Mouse (Mus musculus): ENCODE measurements around the gene Cd300a.

Cd300a gene

GRCm38 (mm10) chr11:114889991-114890518 lies at the start of gene Cd300a:
TSS of gene Cd300a (plus strand) at chr11:114890041.
- DNase-seq: no peak

- no peak for DNase-seq
Observed at GRCm38 (mm10) chr11:114843818-114844463, 45.9 kb upstream of the Cd300a start.

DNA sequence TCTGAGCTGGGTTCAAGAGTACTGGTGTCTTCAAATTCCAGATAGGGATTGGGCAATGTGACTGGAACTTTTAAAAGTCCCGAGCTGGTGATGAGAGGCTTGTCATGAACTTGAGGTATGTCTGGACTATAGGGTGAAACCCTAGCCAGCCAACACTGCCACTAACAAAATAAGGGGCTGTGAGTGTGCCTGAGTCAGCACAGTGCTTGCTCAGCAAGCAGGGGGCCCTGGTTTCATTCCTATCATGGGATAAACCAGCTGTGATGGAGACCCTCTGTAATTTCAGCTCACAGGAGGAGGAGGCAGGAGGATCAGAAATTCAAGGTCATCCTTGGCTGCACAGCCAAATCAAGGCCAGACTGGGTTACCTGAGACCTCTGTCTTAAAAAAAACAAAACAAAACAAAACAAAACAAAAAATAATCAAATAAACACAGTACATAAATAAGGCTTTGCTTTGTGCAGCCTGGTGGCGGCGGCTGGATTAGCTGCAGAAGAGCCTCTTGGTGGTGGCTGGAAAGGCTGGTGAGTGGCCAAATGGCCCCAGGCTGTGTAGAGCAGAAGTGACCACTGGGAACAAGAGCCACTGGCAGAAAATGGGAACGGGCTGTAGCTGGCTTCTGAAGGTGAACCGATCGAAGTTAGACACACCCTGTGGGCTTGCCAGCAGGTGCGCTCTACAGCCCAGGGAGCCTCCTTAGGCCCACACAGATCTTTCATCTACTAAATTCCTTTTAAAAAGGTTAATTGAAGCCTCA lies 45.2 kb upstream of the Cd300a start:
- no peak for DNase-seq

- DNase-seq: no peak
Observed at GRCm38 (mm10) chr11:114846336-114846735, 43.5 kb upstream of the Cd300a start.

DNA sequence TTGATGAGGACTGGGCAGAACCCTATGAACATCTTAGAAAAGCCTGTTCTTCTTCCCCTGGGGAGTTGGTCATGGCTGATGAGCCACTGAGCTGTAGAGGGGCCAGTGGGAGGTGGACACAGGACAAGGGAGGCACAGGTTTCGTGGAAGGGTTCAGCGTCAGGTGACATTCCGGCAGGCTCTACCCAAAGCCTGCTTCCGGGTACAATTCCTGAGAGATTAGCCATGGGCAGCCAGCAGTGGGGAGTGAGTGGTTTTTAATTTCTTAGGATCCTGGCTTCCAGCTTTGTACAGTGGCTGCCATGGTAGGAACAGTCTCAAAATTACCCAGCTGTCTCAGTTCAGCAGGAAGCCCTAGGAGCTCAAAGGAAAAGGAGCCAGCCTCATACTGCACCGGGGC lies 42.8 kb upstream of the Cd300a start:
- no peak for DNase-seq

DNA sequence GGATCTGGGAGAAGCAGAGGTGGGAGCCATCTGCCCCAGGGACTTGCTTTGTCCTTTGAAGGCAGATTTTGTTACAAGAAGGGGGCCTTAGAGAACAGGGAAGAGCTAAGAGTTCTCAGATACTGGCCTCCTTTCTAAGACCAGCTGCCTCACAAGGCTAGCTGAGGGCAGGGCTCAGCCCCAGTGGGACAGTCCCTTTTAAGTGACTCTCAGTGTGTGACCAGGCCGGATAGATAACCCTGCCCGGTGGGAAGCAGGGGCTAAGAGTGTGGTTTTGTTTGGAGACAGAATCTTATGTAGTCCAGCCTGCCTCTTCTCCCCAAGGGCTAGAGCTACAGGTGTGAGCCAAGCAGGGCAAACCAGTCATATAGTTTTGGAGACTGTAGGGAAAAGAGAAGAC lies 40.3 kb upstream of the Cd300a start:
- peak; percentile 47 for DNase-seq

GRCm38 (mm10) chr11:114850066-114850451 lies 39.8 kb upstream of the Cd300a start:
- DNase-seq: peak; percentile 56

DNA sequence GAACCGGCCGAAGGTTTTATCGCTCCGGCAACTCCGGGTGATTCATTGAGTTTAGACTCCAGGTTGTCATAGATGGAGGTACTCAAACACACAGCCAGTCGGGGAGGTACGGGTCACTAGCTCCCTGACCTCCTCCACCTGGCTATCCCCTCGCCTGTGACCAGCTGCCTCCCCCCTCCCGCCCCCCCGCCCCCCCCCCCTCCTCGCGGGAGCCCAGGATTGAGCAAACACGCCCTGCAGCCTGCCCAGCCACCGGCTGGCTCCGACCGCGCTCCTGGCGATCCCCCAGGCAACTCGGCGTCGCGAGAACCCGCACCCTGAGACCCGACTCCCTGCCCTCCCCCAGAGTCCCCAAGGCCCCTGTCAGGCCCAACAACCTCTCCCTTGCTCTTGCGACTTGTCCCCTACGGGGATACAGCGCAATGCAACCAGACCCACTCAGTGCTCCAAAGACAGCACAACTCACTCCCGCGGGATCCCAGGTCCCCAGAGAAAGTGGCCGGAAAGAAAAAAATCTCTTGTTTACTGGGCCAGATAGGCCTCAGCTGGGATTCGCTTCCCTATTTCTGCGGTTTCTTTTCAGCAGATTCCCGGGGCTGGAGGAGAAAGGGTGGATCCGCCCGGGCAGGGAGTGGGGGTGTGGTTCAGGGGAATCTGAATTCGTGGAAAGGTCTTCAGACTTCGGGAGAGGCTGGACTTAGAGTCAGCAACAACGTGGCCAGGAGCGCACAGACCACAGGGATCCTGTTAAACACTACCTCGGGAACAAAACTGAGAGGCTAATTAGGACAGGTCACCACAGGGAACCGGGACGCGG lies 39.2 kb upstream of the Cd300a start, which contains the start of gene Gprc5c:
TSS of gene Gprc5c (plus strand) at position 701 of the 817 bp plus-strand sequence.
- peak; percentile 85 for DNase-seq

- DNase-seq: peak; percentile 97
Observed at GRCm38 (mm10) chr11:114851269-114851607, 38.6 kb upstream of the Cd300a start.

DNA sequence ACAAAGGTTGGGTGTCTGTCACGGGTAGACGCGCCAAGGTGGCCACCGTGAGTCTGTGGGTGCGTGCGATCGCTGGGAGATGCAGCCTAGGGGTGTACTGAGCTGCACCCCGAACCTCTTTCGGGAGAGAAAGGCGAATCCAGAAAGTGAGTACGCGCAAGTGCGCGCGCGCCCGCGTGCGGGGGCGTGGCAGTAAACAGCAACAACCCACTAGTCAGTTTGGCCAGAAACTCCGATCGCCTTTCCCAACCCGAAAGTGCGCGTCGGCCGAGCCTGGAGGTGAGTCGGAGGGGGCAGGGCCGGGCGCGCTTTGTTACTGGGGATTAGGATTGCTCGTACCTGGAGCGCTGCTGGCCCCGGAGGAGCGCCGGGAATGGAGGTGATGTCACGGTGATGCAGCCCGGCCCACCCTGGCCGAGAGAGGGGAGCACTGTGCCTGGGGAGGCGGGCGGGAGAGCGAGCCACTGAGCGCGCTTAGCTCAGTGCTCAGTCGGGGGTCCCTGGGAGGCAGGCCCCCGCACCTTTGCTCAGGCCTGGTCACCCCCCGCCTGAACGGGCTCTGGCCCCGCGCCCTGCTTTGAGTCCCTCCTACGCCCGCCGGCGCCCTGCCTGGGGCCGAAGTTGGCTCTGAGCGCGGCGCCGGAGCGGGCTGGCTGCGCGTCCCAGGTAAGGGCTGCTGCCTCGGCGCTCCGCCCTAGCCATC lies 38.1 kb upstream of the Cd300a start:
- DNase-seq: peak; percentile 95

DNA sequence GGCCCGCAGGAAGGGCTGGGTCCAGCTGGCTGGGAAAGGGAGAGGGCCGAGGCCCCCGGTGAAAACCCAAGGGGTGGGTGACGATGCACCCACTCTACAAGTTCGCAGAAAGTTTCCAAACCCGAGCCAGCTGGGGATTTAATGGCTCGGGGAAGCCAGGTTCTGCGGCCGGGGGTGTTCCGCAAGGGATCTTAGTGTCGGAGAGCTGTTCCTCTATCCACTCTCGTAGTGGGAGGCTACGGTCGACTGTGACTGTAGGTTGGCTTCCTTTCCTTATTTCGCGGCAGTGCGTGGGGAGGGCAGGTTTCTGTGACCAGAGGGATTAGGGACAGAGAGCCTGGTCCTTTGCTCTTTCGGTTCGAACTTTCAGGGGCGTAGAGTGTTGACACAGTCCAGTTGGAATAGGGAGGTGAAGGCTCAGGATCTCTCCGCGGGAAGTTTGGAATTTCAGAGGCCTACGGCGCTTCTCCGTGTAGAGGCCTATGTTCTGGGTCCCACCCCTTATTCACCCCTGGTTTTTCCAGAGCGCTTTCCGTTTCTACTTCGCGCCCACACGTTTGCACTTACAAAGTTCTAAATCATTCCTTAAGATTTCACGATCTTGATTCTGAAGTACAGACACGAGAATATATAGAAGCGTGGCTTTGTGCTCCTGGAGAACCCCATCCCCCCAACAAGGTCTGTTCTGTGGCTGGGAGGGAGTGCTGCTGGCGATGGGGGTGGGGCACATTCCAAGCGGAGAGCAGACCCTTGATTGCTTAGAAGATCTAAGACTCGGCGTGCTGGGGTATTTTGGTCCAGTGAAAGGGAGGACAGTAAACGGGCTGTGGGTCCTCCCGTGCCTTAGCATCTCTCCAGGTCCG lies 37.3 kb upstream of the Cd300a start:
- DNase-seq: peak; percentile 73

- no peak for DNase-seq
Observed at GRCm38 (mm10) chr11:114853174-114853838, 36.5 kb upstream of the Cd300a start.

- DNase-seq: no peak
Observed at GRCm38 (mm10) chr11:114854581-114854980, 35.3 kb upstream of the Cd300a start.

DNA sequence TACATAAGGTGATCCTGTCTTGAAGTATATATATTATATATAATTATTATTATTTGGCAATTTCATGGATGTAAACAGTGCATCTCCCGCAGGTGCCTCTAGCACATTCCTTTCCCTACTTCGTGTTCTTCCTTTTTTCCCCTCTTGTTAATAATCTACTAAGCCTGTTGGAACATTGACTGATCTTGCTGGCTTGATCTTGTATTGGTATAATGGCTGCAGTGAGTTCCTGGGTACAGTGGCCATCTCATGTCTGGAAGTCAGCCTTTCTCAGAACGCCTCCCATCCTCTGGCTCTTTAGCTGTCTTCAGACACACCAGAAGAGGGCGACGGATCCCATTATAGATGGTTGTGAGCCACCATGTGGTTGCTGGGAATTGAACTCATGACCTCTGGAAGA lies 33.7 kb upstream of the Cd300a start:
- no peak for DNase-seq

- no peak for DNase-seq
Observed at GRCm38 (mm10) chr11:114858641-114859040, 31.2 kb upstream of the Cd300a start.

DNA sequence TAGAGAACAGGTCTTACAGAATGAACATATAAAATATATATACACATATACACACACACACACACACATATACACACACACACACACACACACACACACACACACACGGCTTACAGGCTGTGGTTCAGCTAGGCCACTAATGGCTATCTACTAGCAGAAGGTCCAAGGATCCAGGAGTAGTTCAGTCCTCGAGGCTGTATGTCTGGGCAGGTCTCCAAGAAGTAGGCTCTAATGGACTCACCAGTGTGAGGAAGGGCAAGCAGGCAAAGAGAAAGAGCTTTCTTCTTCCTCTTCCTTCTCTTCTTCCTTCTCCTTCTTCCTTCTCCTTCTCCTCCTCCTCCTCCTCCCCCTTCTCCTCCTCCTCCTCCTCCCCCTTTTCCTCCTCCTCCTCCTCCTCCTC lies 28.8 kb upstream of the Cd300a start:
- DNase-seq: no peak

GRCm38 (mm10) chr11:114862687-114863086 lies 27.2 kb upstream of the Cd300a start:
- no peak for DNase-seq

- no peak for DNase-seq
Observed at GRCm38 (mm10) chr11:114863918-114864420, 25.9 kb upstream of the Cd300a start.

DNA sequence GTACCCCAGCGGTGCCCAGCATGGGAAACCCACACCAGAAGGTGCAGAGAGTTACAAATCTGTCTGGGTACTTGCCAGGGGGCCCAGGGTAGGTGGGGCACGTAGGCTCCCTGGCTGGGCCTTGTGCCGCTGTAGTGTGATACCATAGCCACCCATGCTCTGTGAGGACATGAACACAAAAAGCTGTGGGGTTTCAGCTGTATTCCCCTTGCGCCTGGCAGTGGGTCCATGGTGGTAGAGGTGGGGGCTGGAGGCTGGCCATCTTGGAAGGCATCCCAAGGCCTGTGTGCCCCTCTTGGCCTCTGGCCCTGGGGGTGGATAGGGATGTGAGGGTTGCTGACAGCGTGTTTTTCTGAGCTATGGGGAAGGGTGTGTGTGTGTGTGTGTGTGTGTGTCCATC lies 23.8 kb upstream of the Cd300a start:
- DNase-seq: peak; percentile 74

DNA sequence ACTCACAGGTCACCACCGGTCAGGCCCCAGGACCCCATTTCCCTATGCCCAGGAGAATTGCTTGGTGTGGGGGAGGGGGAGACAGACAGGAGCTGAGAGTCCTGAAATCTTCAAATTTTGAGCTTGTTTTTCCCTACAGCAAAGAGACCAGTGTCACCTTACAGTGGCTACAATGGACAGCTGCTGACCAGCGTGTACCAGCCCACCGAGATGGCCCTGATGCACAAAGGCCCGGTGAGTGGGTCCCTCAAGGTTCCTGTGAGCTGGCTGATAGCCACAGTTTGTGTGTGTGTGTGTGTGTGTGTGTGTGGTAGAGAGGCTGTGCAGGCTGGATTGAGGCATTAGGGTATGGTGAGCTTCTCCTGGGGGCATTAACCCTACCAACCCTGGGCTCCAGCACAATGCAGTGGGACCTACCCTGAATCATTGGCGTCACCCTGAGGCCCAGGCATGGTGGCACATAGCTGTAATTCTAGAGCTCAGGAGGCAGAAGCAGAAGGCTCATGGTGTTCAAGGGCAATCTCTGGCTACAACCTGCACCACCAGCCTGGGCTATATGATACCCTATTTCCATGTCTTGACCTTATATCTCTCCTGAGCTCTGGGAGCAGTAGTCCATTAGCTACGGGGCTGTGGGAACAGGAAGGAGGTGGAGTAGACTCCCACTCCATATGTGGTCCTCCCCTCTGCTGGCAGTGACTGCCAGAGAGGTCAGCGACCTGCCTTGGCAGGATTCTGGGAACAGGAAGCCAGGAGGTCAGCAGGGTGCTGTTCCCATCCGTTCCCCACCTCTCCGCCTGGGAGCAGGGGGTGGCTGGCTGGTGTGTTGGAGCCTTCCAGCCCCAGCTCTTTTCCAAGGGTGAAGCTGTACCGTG lies 23.1 kb upstream of the Cd300a start:
- peak; percentile 88 for DNase-seq
